Mouse (Mus musculus): ENCODE measurements around the gene Zfp978. TPM values are rescaled to one million over a fixed set of nuclear protein-coding genes. Genes with fewer than 3 reads are reported as not detected.
"Not testable (repeated sequence)": the region's sequence is repeated elsewhere in the genome, so short reads cannot be mapped to it uniquely, and the experiment has no call there.

Gene Zfp978
- polyA plus RNA-seq, 1 experiment from 2014 or later: not detected

GRCm38 (mm10) chr4:147397201-147397600 is 36.1 kb downstream of the Zfp978 start:
- not testable (repeated sequence) for H3K4me2 ChIP-seq (replicated peaks; ENCODE audit: low read depth, low read length); H3K27me3 ChIP-seq (replicated peaks; ENCODE audit: insufficient read depth, low read length); H3K4me3 ChIP-seq (ENCODE audit: low read depth, low read length); DNase-seq (ENCODE audit: low spot score); H3K36me3 ChIP-seq (ENCODE audit: insufficient read depth, low read length); H3K27ac ChIP-seq (ENCODE audit: low read length); ATAC-seq; H3K9ac ChIP-seq (replicated peaks; ENCODE audit: low read depth); H3K4me1 ChIP-seq (ENCODE audit: insufficient read depth, low read depth, low read length)
- H3K9me3 ChIP-seq (ENCODE audit: low read length): peaks cover 11% of the 10 kb centered on the region
- 88% methylated on average over 3 of the region's 3 CpGs for WGBS

GRCm38 (mm10) chr4:147397934-147398682 is 37.0 kb downstream of the Zfp978 start:
- DNase-seq (ENCODE audit: low spot score); H3K4me2 ChIP-seq (replicated peaks; ENCODE audit: low read depth, low read length); H3K9ac ChIP-seq (replicated peaks; ENCODE audit: low read depth); H3K27ac ChIP-seq (ENCODE audit: low read length); H3K4me3 ChIP-seq (ENCODE audit: low read depth, low read length); H3K27me3 ChIP-seq (replicated peaks; ENCODE audit: insufficient read depth, low read length); H3K36me3 ChIP-seq (ENCODE audit: insufficient read depth, low read length); ATAC-seq; H3K4me1 ChIP-seq (ENCODE audit: insufficient read depth, low read depth, low read length): not testable (repeated sequence)
- 76% methylated on average over 6 of the region's 6 CpGs for WGBS
- peaks cover 14% of the 10 kb centered on the region for H3K9me3 ChIP-seq (ENCODE audit: low read length)

GRCm38 (mm10) chr4:147398741-147399140 is 37.6 kb downstream of the Zfp978 start:
- WGBS: 77% methylated on average over 1 of the region's 1 CpGs
- not testable (repeated sequence) for H3K4me2 ChIP-seq (replicated peaks; ENCODE audit: low read depth, low read length); H3K4me3 ChIP-seq (ENCODE audit: low read depth, low read length); H3K4me1 ChIP-seq (ENCODE audit: insufficient read depth, low read depth, low read length); H3K27ac ChIP-seq (ENCODE audit: low read length); ATAC-seq; H3K9ac ChIP-seq (replicated peaks; ENCODE audit: low read depth); H3K27me3 ChIP-seq (replicated peaks; ENCODE audit: insufficient read depth, low read length); H3K36me3 ChIP-seq (ENCODE audit: insufficient read depth, low read length)
- H3K9me3 ChIP-seq (ENCODE audit: low read length): peaks cover 19% of the 10 kb centered on the region
- DNase-seq (ENCODE audit: low spot score): peak; percentile 4

- not testable (repeated sequence) for ATAC-seq
- 66% methylated on average over 3 of the region's 3 CpGs for WGBS
Measured at GRCm38 (mm10) chr4:147399505-147399904, 38.4 kb downstream of the Zfp978 start.

GRCm38 (mm10) chr4:147400031-147400847 is 39.1 kb downstream of the Zfp978 start:
- DNase-seq (ENCODE audit: low spot score) (peak; percentile 6), ATAC-seq (peak; percentile 34)
- not testable (repeated sequence) for H3K27ac ChIP-seq (ENCODE audit: low read length); H3K27me3 ChIP-seq (replicated peaks; ENCODE audit: insufficient read depth, low read length); H3K36me3 ChIP-seq (ENCODE audit: insufficient read depth, low read length); H3K4me3 ChIP-seq (ENCODE audit: low read depth, low read length); H3K9ac ChIP-seq (replicated peaks; ENCODE audit: low read depth); H3K4me1 ChIP-seq (ENCODE audit: insufficient read depth, low read depth, low read length); H3K4me2 ChIP-seq (replicated peaks; ENCODE audit: low read depth, low read length)
- peaks cover 28% of the 10 kb centered on the region for H3K9me3 ChIP-seq (ENCODE audit: low read length)
- 79% methylated on average over 8 of the region's 8 CpGs for WGBS

More at GRCm38 (mm10) chr4:147399505-147399904, 38.4 kb downstream of the Zfp978 start:
- H3K27me3 ChIP-seq (replicated peaks; ENCODE audit: insufficient read depth, low read length); H3K27ac ChIP-seq (ENCODE audit: low read length); H3K4me1 ChIP-seq (ENCODE audit: insufficient read depth, low read depth, low read length); H3K36me3 ChIP-seq (ENCODE audit: insufficient read depth, low read length); H3K4me3 ChIP-seq (ENCODE audit: low read depth, low read length); H3K4me2 ChIP-seq (replicated peaks; ENCODE audit: low read depth, low read length); DNase-seq (ENCODE audit: low spot score); H3K9ac ChIP-seq (replicated peaks; ENCODE audit: low read depth): not testable (repeated sequence)
- peaks cover 27% of the 10 kb centered on the region for H3K9me3 ChIP-seq (ENCODE audit: low read length)

- not testable (repeated sequence) for H3K4me1 ChIP-seq (ENCODE audit: insufficient read depth, low read depth, low read length); H3K27ac ChIP-seq (ENCODE audit: low read length); H3K9ac ChIP-seq (replicated peaks; ENCODE audit: low read depth); H3K4me2 ChIP-seq (replicated peaks; ENCODE audit: low read depth, low read length); H3K27me3 ChIP-seq (replicated peaks; ENCODE audit: insufficient read depth, low read length); H3K36me3 ChIP-seq (ENCODE audit: insufficient read depth, low read length); ATAC-seq; H3K4me3 ChIP-seq (ENCODE audit: low read depth, low read length)
- WGBS: 80% methylated on average over 15 of the region's 17 CpGs
- DNase-seq (ENCODE audit: low spot score): peak; percentile 7
- H3K9me3 ChIP-seq (ENCODE audit: low read length): peaks cover 28% of the 10 kb centered on the region
Measured at GRCm38 (mm10) chr4:147400848-147401715, 40.0 kb downstream of the Zfp978 start.

GRCm38 (mm10) chr4:147401736-147402506 is 40.8 kb downstream of the Zfp978 start:
- ATAC-seq (peak; percentile 20; the same call in 1 of the 2 replicates), DNase-seq (ENCODE audit: low spot score) (peak; percentile 5)
- 78% methylated on average over 17 of the region's 17 CpGs for WGBS
- not testable (repeated sequence) for H3K4me3 ChIP-seq (ENCODE audit: low read depth, low read length); H3K4me2 ChIP-seq (replicated peaks; ENCODE audit: low read depth, low read length); H3K36me3 ChIP-seq (ENCODE audit: insufficient read depth, low read length); H3K4me1 ChIP-seq (ENCODE audit: insufficient read depth, low read depth, low read length); H3K27ac ChIP-seq (ENCODE audit: low read length); H3K9ac ChIP-seq (replicated peaks; ENCODE audit: low read depth); H3K27me3 ChIP-seq (replicated peaks; ENCODE audit: insufficient read depth, low read length)
- peaks cover 28% of the 10 kb centered on the region for H3K9me3 ChIP-seq (ENCODE audit: low read length)

GRCm38 (mm10) chr4:147402507-147402890 is 41.4 kb downstream of the Zfp978 start:
- peak; percentile 8 for DNase-seq (ENCODE audit: low spot score)
- H3K9ac ChIP-seq (replicated peaks; ENCODE audit: low read depth); H3K36me3 ChIP-seq (ENCODE audit: insufficient read depth, low read length); H3K4me2 ChIP-seq (replicated peaks; ENCODE audit: low read depth, low read length); ATAC-seq; H3K4me1 ChIP-seq (ENCODE audit: insufficient read depth, low read depth, low read length); H3K27ac ChIP-seq (ENCODE audit: low read length); H3K27me3 ChIP-seq (replicated peaks; ENCODE audit: insufficient read depth, low read length); H3K4me3 ChIP-seq (ENCODE audit: low read depth, low read length): not testable (repeated sequence)
- WGBS: 14% methylated on average over 1 of the region's 1 CpGs
- peaks cover 28% of the 10 kb centered on the region for H3K9me3 ChIP-seq (ENCODE audit: low read length)
